Mouse (Mus musculus) myocyte (in vitro differentiated cells): ENCODE data around the gene Fbxw5. TPM values are rescaled to one million over a fixed set of nuclear protein-coding genes. Genes with fewer than 3 reads are reported as not detected.

Experiments used
- H3K27me3 ChIP-seq: one replicate; pipeline ENCODE4 v1.6.1; 2011; ENCODE audit not compliant: control insufficient read depth, insufficient read depth, insufficient read length
- H3K36me3 ChIP-seq: one replicate; pipeline ENCODE4 v1.6.1; 2011; ENCODE audit not compliant: control insufficient read depth, insufficient read depth
- H3K4me2 ChIP-seq: one replicate; pipeline ENCODE4 v1.6.1; 2011; ENCODE audit warnings: low read depth, control low read depth
- H3K4me3 ChIP-seq: one replicate; pipeline ENCODE4 v1.5.1; 2011; ENCODE audit warnings: mild to moderate bottlenecking, control low read depth, moderate library complexity
- H3K79me2 ChIP-seq: one replicate; pipeline ENCODE4 v1.6.1; 2011; ENCODE audit not compliant: control insufficient read depth, insufficient read depth
- H3ac ChIP-seq: one replicate; pipeline ENCODE4 v1.6.1; 2011; ENCODE audit not compliant: control insufficient read depth, insufficient read length
- CEBPB ChIP-seq: IDR thresholded peaks from 2 replicates; pipeline ENCODE4 v1.6.1; 2011; ENCODE audit warnings: mild to moderate bottlenecking, moderate library complexity; ENCODE audit not compliant: poor library complexity, insufficient read depth, severe bottlenecking
- E2F4 ChIP-seq: IDR thresholded peaks from one replicate; pipeline ENCODE4 v1.6.1; 2011; ENCODE audit warnings: mild to moderate bottlenecking, control low read depth, moderate library complexity; ENCODE audit not compliant: insufficient read depth
- MAX ChIP-seq: IDR thresholded peaks from one replicate; pipeline ENCODE4 v1.6.1; 2011; ENCODE audit warnings: low read depth, mild to moderate bottlenecking, control low read depth
- MYOD1 ChIP-seq, 3 experiments: IDR thresholded peaks; one replicate each; pipeline ENCODE4 v1.6.1; 2011; ENCODE audit warnings: control low read depth in 2 of 3, low read depth in 2 of 3, mild to moderate bottlenecking in 2 of 3, moderate library complexity in 1 of 3; ENCODE audit not compliant: insufficient read length in 2 of 3, control insufficient read depth in 1 of 3
- MYOG ChIP-seq, 3 experiments: IDR thresholded peaks; one replicate each; pipeline ENCODE4 v1.6.1; 2011; ENCODE audit warnings: control low read depth in 2 of 3, low read depth in 2 of 3, mild to moderate bottlenecking in 2 of 3; ENCODE audit not compliant: insufficient read length in 2 of 3, control insufficient read depth in 1 of 3, insufficient read depth in 1 of 3
- POLR2A ChIP-seq: IDR thresholded peaks from one replicate; pipeline ENCODE4 v1.6.1; 2011; ENCODE audit warnings: low read depth, mild to moderate bottlenecking, control low read depth, moderate library complexity; ENCODE audit not compliant: insufficient read length
- POLR2AphosphoS2 ChIP-seq: IDR thresholded peaks from one replicate; pipeline ENCODE4 v1.6.1; 2011; ENCODE audit warnings: low read depth, control low read depth; ENCODE audit not compliant: insufficient read length
- REST ChIP-seq: IDR thresholded peaks from one replicate; pipeline ENCODE4 v1.6.1; 2011; ENCODE audit warnings: mild to moderate bottlenecking, control low read depth, moderate library complexity; ENCODE audit not compliant: insufficient read depth, insufficient read length
- SRF ChIP-seq: IDR thresholded peaks from one replicate; pipeline ENCODE4 v1.6.1; 2011; ENCODE audit warnings: low read depth; ENCODE audit not compliant: control insufficient read depth, insufficient read length
- TCF12 ChIP-seq: IDR thresholded peaks from one replicate; pipeline ENCODE4 v1.6.1; 2011; ENCODE audit warnings: mild to moderate bottlenecking, control low read depth; ENCODE audit not compliant: poor library complexity, insufficient read depth, severe bottlenecking
- TCF3 ChIP-seq: IDR thresholded peaks from one replicate; pipeline ENCODE4 v1.6.1; 2011; ENCODE audit warnings: low read depth, control low read depth; ENCODE audit not compliant: insufficient read length
- USF1 ChIP-seq: IDR thresholded peaks from one replicate; pipeline ENCODE4 v1.6.1; 2011; ENCODE audit warnings: low read depth, mild to moderate bottlenecking, control low read depth, moderate library complexity
- polyA plus RNA-seq: library from polyadenylated mRNA; unstranded; fragments of >200 nt; fragmentation: generic; extraction: Trizol; gene quantifications from one replicate; pipeline ENCODE4 v1.2.1, GENCODE M21; 2012; ENCODE audit warnings: missing spikeins

Fbxw5 gene
- polyA plus RNA-seq, 1 experiment, result 53.6 TPM

GRCm38 (mm10) chr2:25477967-25478675 is 22.4 kb upstream of the Fbxw5 start:
- TF ChIP-seq POLR2A, result no peak
- no peak for TF ChIP-seq USF1
- no peak for TF ChIP-seq MYOD1 (IDR thresholded peaks at IDR 0.05; ENCODE audit: control insufficient read depth in 1 of 3, insufficient read length in 2 of 3, low read depth in 2 of 3)
- no peak for TF ChIP-seq SRF
- no peak for TF ChIP-seq REST
- no peak for TF ChIP-seq MAX
- TF ChIP-seq CEBPB, result no peak
- TF ChIP-seq POLR2AphosphoS2, result no peak
- TF ChIP-seq TCF3, result no peak
- no peak for TF ChIP-seq MYOG (IDR thresholded peaks at IDR 0.05; ENCODE audit: control insufficient read depth in 1 of 3, insufficient read depth in 1 of 3, insufficient read length in 2 of 3, low read depth in 2 of 3)
- no peak for TF ChIP-seq E2F4
- TF ChIP-seq TCF12, result no peak
- peaks cover 34% of the 10 kb centered on the region for H3K27me3 ChIP-seq
- no peak overlapping the region for H3K4me2 ChIP-seq

GRCm38 (mm10) chr2:25479551-25480311 is 20.8 kb upstream of the Fbxw5 start:
- peaks cover 45% of the 10 kb centered on the region for H3K27me3 ChIP-seq
- no peaks in the 10 kb centered on the region for H3K36me3 ChIP-seq
- H3K4me3 ChIP-seq, result no peak overlapping the region
- TF ChIP-seq MYOD1 (IDR thresholded peaks at IDR 0.05; ENCODE audit: control insufficient read depth in 1 of 3, insufficient read length in 2 of 3, low read depth in 2 of 3) (no peak), TCF3 (no peak), MAX (no peak), USF1 (no peak), E2F4 (no peak), TCF12 (no peak), POLR2A (no peak), REST (no peak), CEBPB (no peak), POLR2AphosphoS2 (no peak), MYOG (IDR thresholded peaks at IDR 0.05; ENCODE audit: control insufficient read depth in 1 of 3, insufficient read depth in 1 of 3, insufficient read length in 2 of 3, low read depth in 2 of 3) (no peak), SRF (no peak)
- no peaks in the 10 kb centered on the region for H3K79me2 ChIP-seq
- no peak overlapping the region for H3ac ChIP-seq
- H3K4me2 ChIP-seq, result peak overlapping the region; percentile 28

More at GRCm38 (mm10) chr2:25477967-25478675, 22.4 kb upstream of the Fbxw5 start:
- no peak overlapping the region for H3ac ChIP-seq
- no peak overlapping the region for H3K4me3 ChIP-seq
- no peaks in the 10 kb centered on the region for H3K36me3 ChIP-seq
- no peaks in the 10 kb centered on the region for H3K79me2 ChIP-seq

- TF ChIP-seq TCF12 (no peak), MYOD1 (IDR thresholded peaks at IDR 0.05; ENCODE audit: control insufficient read depth in 1 of 3, insufficient read length in 2 of 3, low read depth in 2 of 3) (no peak), REST (no peak), USF1 (no peak), POLR2AphosphoS2 (no peak), POLR2A (no peak), MAX (no peak), TCF3 (no peak), MYOG (IDR thresholded peaks at IDR 0.05; ENCODE audit: control insufficient read depth in 1 of 3, insufficient read depth in 1 of 3, insufficient read length in 2 of 3, low read depth in 2 of 3) (no peak), CEBPB (no peak), E2F4 (no peak), SRF (no peak)
Measured at GRCm38 (mm10) chr2:25480541-25480940, 20.0 kb upstream of the Fbxw5 start.

GRCm38 (mm10) chr2:25482969-25483368 is 17.6 kb upstream of the Fbxw5 start:
- H3K79me2 ChIP-seq, result no peaks in the 10 kb centered on the region
- no peak overlapping the region for H3K4me2 ChIP-seq
- H3K27me3 ChIP-seq, result peaks cover 34% of the 10 kb centered on the region
- H3K4me3 ChIP-seq, result no peak overlapping the region
- no peaks in the 10 kb centered on the region for H3K36me3 ChIP-seq
- H3ac ChIP-seq, result no peak overlapping the region
- TF ChIP-seq TCF12, result no peak
- no peak for TF ChIP-seq TCF3
- no peak for TF ChIP-seq MAX
- no peak for TF ChIP-seq REST
- no peak for TF ChIP-seq MYOG (IDR thresholded peaks at IDR 0.05; ENCODE audit: control insufficient read depth in 1 of 3, insufficient read depth in 1 of 3, insufficient read length in 2 of 3, low read depth in 2 of 3)

More at GRCm38 (mm10) chr2:25480541-25480940, 20.0 kb upstream of the Fbxw5 start:
- peaks cover 46% of the 10 kb centered on the region for H3K27me3 ChIP-seq
- H3ac ChIP-seq, result no peak overlapping the region
- no peaks in the 10 kb centered on the region for H3K36me3 ChIP-seq
- no peak overlapping the region for H3K4me3 ChIP-seq
- no peaks in the 10 kb centered on the region for H3K79me2 ChIP-seq
- H3K4me2 ChIP-seq, result no peak overlapping the region
